Mouse (Mus musculus): Measurements from ENCODE around the gene G0s2. TPM values are rescaled to one million over a fixed set of nuclear protein-coding genes. Genes with fewer than 3 reads are reported as not detected.

The G0s2 gene
- total and polyA plus RNA-seq, 2 experiments from 2014 or later = 93.3 to 122 TPM

DNA sequence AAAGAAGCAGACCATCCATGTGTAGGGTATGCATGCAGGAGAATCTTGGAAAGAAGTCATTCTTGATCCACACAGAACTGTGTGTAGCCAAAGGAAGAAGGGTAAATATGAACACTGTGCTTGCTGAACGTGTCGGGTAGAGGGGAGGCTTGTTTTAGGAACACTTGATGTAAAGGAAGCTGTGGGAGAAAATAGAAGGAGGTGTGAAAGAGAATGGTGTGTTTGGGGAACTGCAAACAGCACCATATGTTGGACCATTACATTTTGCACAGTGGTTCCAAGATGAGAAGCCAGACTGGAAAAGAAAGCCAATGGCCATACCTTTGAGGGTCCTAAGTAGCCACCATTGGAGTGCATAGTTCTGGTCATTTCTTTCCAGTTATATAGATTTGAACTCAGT is 23.0 kb downstream of the G0s2 start:
- no peak overlapping the region for H3K27ac ChIP-seq (ENCODE audit: low read depth)
- no peak overlapping the region for H3K9ac ChIP-seq (replicated peaks; ENCODE audit: low read depth, low read length)
- ATAC-seq (ENCODE audit: insufficient read depth, low read depth) (no peak), DNase-seq (ENCODE audit: low spot score) (no peak)
- WGBS = 72% methylated on average over 2 of the region's 2 CpGs
- peaks cover 11% of the 10 kb centered on the region; the same call in 1 of the 2 replicates for H3K4me1 ChIP-seq (ENCODE audit: control insufficient read depth, insufficient read depth)
- no peak overlapping the region for H3K4me2 ChIP-seq (ENCODE audit: low read depth, low read length)
- no peak overlapping the region for H3K4me3 ChIP-seq (ENCODE audit: low read depth, low read length)
- no peaks in the 10 kb centered on the region for H3K27me3 ChIP-seq (ENCODE audit: control insufficient read depth, insufficient read depth, low read length)
- no peak for TF ChIP-seq EP300 (IDR thresholded peaks at IDR 0.05; ENCODE audit: low read depth)
- no peak for TF ChIP-seq CTCF (IDR thresholded peaks at IDR 0.05; ENCODE audit: low read depth)
- no peaks in the 10 kb centered on the region for H3K9me3 ChIP-seq (replicated peaks; ENCODE audit: control insufficient read depth, low read length)
- H3K36me3 ChIP-seq (replicated peaks; ENCODE audit: control insufficient read depth, insufficient read depth, low read length) = no peaks in the 10 kb centered on the region

DNA sequence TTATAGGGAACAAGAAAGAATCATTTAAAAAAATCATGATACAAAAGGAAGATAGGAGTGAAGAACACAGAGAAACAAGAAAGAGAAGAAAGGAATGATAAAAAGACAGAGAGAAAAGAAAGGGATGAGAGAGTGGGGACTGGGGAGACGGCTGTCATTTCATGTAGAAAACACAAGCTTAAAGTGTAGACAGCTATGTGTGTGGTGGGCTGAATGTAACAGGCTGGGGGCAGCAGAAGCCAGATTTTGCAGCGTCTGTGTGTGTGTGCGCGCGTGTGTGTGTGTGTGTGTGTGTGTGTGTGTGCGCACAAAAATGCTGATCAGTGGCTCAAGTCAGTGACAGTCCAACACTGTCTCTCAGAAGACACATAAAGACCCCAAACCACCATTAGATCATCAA is 28.8 kb downstream of the G0s2 start:
- Histone ChIP-seq H3K36me3 (replicated peaks; ENCODE audit: control insufficient read depth, insufficient read depth, low read length) (no peaks in the 10 kb centered on the region), H3K27ac (ENCODE audit: low read depth) (peak overlapping the region; percentile 81; the same call in 1 of the 2 replicates), H3K4me2 (ENCODE audit: low read depth, low read length) (no peak overlapping the region), H3K9ac (replicated peaks; ENCODE audit: low read depth, low read length) (no peak overlapping the region), H3K4me3 (ENCODE audit: low read depth, low read length) (no peak overlapping the region), H3K9me3 (replicated peaks; ENCODE audit: control insufficient read depth, low read length) (no peaks in the 10 kb centered on the region), H3K4me1 (ENCODE audit: control insufficient read depth, insufficient read depth) (0 out of 2 replicates have a peak, but pooled peaks cover 15% of the 10 kb centered on the region), H3K27me3 (ENCODE audit: control insufficient read depth, insufficient read depth, low read length) (no peaks in the 10 kb centered on the region)
- 57% methylated on average over 6 of the region's 6 CpGs for WGBS
- DNase-seq (ENCODE audit: low spot score) (no peak), ATAC-seq (ENCODE audit: insufficient read depth, low read depth) (peak; percentile 15; the same call in 1 of the 2 replicates)
- TF ChIP-seq EP300 (IDR thresholded peaks at IDR 0.05; ENCODE audit: low read depth) (no peak), CTCF (IDR thresholded peaks at IDR 0.05; ENCODE audit: low read depth) (no peak)

DNA sequence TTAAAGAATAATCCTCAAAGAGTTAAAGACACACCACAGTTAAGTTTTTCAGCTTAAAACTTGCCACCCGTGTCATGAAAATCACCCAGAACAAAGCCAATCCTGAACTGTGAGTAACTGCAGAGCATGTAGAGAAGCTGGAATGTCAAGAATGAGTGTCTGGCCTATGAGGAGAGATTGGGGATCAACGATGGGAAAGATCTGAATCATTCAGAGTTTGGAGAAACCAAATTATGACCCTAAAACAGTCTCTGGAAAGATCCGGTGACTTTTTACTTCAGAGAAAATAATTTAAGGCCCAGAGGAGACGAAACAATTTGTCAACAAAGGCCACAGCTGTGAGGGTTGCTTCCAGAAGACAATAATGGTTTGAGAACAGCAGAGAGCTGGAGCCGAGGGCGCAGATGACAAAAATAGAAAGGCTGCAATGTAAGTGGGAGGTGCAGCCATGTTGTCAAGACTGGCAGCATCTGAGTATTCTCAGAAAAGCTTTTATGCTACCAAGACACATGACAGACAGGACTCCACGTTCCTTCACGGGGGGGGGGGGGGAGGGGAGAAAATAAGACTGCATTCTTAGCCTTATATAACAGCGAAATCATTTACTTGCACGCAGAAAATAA is 29.3 kb downstream of the G0s2 start:
- ATAC-seq (ENCODE audit: insufficient read depth, low read depth) (peak; percentile 73), DNase-seq (ENCODE audit: low spot score) (peak; percentile 66)
- Histone ChIP-seq H3K4me1 (ENCODE audit: control insufficient read depth, insufficient read depth) (0 out of 2 replicates have a peak, but pooled peaks cover 15% of the 10 kb centered on the region), H3K36me3 (replicated peaks; ENCODE audit: control insufficient read depth, insufficient read depth, low read length) (no peaks in the 10 kb centered on the region), H3K27me3 (ENCODE audit: control insufficient read depth, insufficient read depth, low read length) (no peaks in the 10 kb centered on the region), H3K4me2 (ENCODE audit: low read depth, low read length) (no peak overlapping the region), H3K27ac (ENCODE audit: low read depth) (peak overlapping the region; percentile 81), H3K9me3 (replicated peaks; ENCODE audit: control insufficient read depth, low read length) (no peaks in the 10 kb centered on the region), H3K4me3 (ENCODE audit: low read depth, low read length) (no peak overlapping the region), H3K9ac (replicated peaks; ENCODE audit: low read depth, low read length) (no peak overlapping the region)
- 24% methylated on average over 10 of the region's 10 CpGs for WGBS
- TF ChIP-seq EP300 (IDR thresholded peaks at IDR 0.05; ENCODE audit: low read depth) (no peak), CTCF (IDR thresholded peaks at IDR 0.05; ENCODE audit: low read depth) (no peak)

DNA sequence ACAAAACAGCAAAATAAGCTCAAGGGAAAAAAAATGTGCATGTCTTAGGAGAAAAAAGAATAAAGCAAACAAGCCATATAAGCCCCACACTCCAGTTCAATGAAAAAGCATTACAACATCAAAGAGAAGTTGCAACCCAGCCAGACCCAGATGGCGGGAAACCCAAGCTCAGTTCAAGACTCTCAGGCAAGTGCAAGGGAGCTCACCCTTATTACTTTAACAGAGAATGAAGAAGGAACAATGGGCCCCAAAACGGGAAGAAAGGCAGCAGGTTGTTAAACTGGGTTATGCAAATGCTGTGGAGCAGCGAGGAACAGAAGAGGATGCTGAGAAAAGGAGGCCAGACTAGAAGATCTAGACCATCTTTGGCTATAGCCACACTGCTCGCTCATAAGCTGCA is 30.2 kb downstream of the G0s2 start:
- Histone ChIP-seq H3K4me1 (ENCODE audit: control insufficient read depth, insufficient read depth) (0 out of 2 replicates have a peak, but pooled peaks cover 15% of the 10 kb centered on the region), H3K27ac (ENCODE audit: low read depth) (no peak overlapping the region), H3K36me3 (replicated peaks; ENCODE audit: control insufficient read depth, insufficient read depth, low read length) (no peaks in the 10 kb centered on the region), H3K4me2 (ENCODE audit: low read depth, low read length) (no peak overlapping the region), H3K27me3 (ENCODE audit: control insufficient read depth, insufficient read depth, low read length) (no peaks in the 10 kb centered on the region), H3K9me3 (replicated peaks; ENCODE audit: control insufficient read depth, low read length) (no peaks in the 10 kb centered on the region), H3K4me3 (ENCODE audit: low read depth, low read length) (no peak overlapping the region), H3K9ac (replicated peaks; ENCODE audit: low read depth, low read length) (no peak overlapping the region)
- 70% methylated on average over 4 of the region's 4 CpGs for WGBS
- no peak for TF ChIP-seq EP300 (IDR thresholded peaks at IDR 0.05; ENCODE audit: low read depth)
- TF ChIP-seq CTCF (IDR thresholded peaks at IDR 0.05; ENCODE audit: low read depth) = no peak
- DNase-seq (ENCODE audit: low spot score) (no peak), ATAC-seq (ENCODE audit: insufficient read depth, low read depth) (no peak)

DNA sequence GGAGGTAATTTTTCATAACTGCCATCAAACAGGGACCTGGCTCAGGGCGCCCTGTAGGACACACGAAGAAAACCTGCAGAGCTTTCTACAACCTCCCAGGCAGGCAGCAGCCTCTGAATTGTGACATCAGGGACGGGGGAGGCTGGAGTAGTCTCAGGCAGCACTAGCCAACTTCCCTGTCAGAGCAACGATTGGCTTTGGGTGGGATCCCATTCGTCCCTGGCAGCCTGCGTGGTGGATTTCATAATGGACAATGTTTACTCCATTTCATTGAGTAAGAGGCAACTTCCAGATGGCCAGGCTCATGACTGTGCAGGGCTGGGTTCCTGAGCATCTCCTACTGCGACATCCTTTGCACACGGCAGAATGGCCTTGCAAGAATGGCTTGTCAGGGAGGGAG is 30.8 kb downstream of the G0s2 start:
- no peak overlapping the region for H3K27ac ChIP-seq (ENCODE audit: low read depth)
- H3K4me2 ChIP-seq (ENCODE audit: low read depth, low read length) = no peak overlapping the region
- H3K9ac ChIP-seq (replicated peaks; ENCODE audit: low read depth, low read length) = no peak overlapping the region
- no peaks in the 10 kb centered on the region for H3K27me3 ChIP-seq (ENCODE audit: control insufficient read depth, insufficient read depth, low read length)
- 0 out of 2 replicates have a peak, but pooled peaks cover 15% of the 10 kb centered on the region for H3K4me1 ChIP-seq (ENCODE audit: control insufficient read depth, insufficient read depth)
- no peak overlapping the region for H3K4me3 ChIP-seq (ENCODE audit: low read depth, low read length)
- no peak for TF ChIP-seq EP300 (IDR thresholded peaks at IDR 0.05; ENCODE audit: low read depth)
- TF ChIP-seq CTCF (IDR thresholded peaks at IDR 0.05; ENCODE audit: low read depth) = no peak
- WGBS = 67% methylated on average over 8 of the region's 8 CpGs
- DNase-seq (ENCODE audit: low spot score) (no peak), ATAC-seq (ENCODE audit: insufficient read depth, low read depth) (peak; percentile 48)
- no peaks in the 10 kb centered on the region for H3K9me3 ChIP-seq (replicated peaks; ENCODE audit: control insufficient read depth, low read length)
- H3K36me3 ChIP-seq (replicated peaks; ENCODE audit: control insufficient read depth, insufficient read depth, low read length) = no peaks in the 10 kb centered on the region

- Histone ChIP-seq H3K9ac (replicated peaks; ENCODE audit: low read depth, low read length) (no peak overlapping the region), H3K27me3 (ENCODE audit: control insufficient read depth, insufficient read depth, low read length) (no peaks in the 10 kb centered on the region), H3K27ac (ENCODE audit: low read depth) (no peak overlapping the region), H3K4me2 (ENCODE audit: low read depth, low read length) (no peak overlapping the region), H3K4me3 (ENCODE audit: low read depth, low read length) (no peak overlapping the region), H3K9me3 (replicated peaks; ENCODE audit: control insufficient read depth, low read length) (no peaks in the 10 kb centered on the region), H3K4me1 (ENCODE audit: control insufficient read depth, insufficient read depth) (0 out of 2 replicates have a peak, but pooled peaks cover 15% of the 10 kb centered on the region), H3K36me3 (replicated peaks; ENCODE audit: control insufficient read depth, insufficient read depth, low read length) (no peaks in the 10 kb centered on the region)
- 84% methylated on average over 4 of the region's 4 CpGs for WGBS
- ATAC-seq (ENCODE audit: insufficient read depth, low read depth) (no peak), DNase-seq (ENCODE audit: low spot score) (no peak)
- no peak for TF ChIP-seq EP300 (IDR thresholded peaks at IDR 0.05; ENCODE audit: low read depth)
- no peak for TF ChIP-seq CTCF (IDR thresholded peaks at IDR 0.05; ENCODE audit: low read depth)
Observed at GRCm38 (mm10) chr1:193241436-193241835, 31.6 kb downstream of the G0s2 start.

All from heart, postnatal 0 days (tissue).